Mouse (Mus musculus) small intestine, adult 2 months (tissue): Measurements from ENCODE around the gene Osbpl9. TPM values are rescaled to one million over a fixed set of nuclear protein-coding genes. Genes with fewer than 3 reads are reported as not detected.

Source experiments
- H3K27ac ChIP-seq: fragments of 200-500 bp; 2 replicates; pipeline ENCODE4 v1.5.1; 2012; ENCODE audit warnings: low read depth, low read length, control low read depth, inconsistent platforms; ENCODE audit not compliant: insufficient read depth
- H3K27me3 ChIP-seq: fragments of 200-500 bp; 2 replicates; pipeline ENCODE4 v1.6.1; 2012; ENCODE audit warnings: mild to moderate bottlenecking, moderate library complexity, low read length, inconsistent platforms; ENCODE audit not compliant: control insufficient read depth, insufficient read depth
- H3K36me3 ChIP-seq: fragments of 200-500 bp; 2 replicates; pipeline ENCODE4 v1.6.1; 2012; ENCODE audit warnings: mild to moderate bottlenecking, low read length, control low read depth, inconsistent platforms; ENCODE audit not compliant: control insufficient read depth, insufficient read depth
- H3K4me1 ChIP-seq: fragments of 200-500 bp; 2 replicates; pipeline ENCODE4 v1.6.1; 2012; ENCODE audit warnings: low read length, inconsistent platforms, mixed read lengths; ENCODE audit not compliant: control insufficient read depth, insufficient read depth, insufficient read length
- H3K4me3 ChIP-seq: fragments of 200-500 bp; 2 replicates; pipeline ENCODE4 v1.5.1; 2012; ENCODE audit warnings: low read depth, mild to moderate bottlenecking, control low read depth, inconsistent platforms, low read length, moderate library complexity
- CTCF ChIP-seq: fragments of 200-500 bp; IDR thresholded peaks from 2 replicates; pipeline ENCODE4 v1.5.1; 2012; ENCODE audit warnings: low read depth, mild to moderate bottlenecking, control low read depth, inconsistent platforms, low read length, moderate library complexity, mixed read lengths; ENCODE audit not compliant: insufficient replicate concordance, insufficient read length; ENCODE audit errors: extremely low read depth
- POLR2A ChIP-seq: fragments of 200-500 bp; IDR thresholded peaks from 2 replicates; pipeline ENCODE4 v1.6.1; 2012; ENCODE audit warnings: low read depth, mild to moderate bottlenecking, control low read depth, inconsistent platforms, low read length, moderate library complexity
- WGBS: fragments of 180-500 bp; shearing (Covaris S2); methylation state at CpG from one replicate; pipeline ENCODE4 v1.1.7; 2018; 5-methylcytosine and 5-hydroxymethylcytosine counted together
- polyA plus RNA-seq: library from polyadenylated mRNA; depleted of rRNA; stranded (reverse); fragments of >200 nt; gene quantifications from 2 replicates; pipeline ENCODE4 v1.2.3, GENCODE M21; 2012

The Osbpl9 gene
- polyA plus RNA-seq, 1 experiment, result 29.5 TPM

DNA sequence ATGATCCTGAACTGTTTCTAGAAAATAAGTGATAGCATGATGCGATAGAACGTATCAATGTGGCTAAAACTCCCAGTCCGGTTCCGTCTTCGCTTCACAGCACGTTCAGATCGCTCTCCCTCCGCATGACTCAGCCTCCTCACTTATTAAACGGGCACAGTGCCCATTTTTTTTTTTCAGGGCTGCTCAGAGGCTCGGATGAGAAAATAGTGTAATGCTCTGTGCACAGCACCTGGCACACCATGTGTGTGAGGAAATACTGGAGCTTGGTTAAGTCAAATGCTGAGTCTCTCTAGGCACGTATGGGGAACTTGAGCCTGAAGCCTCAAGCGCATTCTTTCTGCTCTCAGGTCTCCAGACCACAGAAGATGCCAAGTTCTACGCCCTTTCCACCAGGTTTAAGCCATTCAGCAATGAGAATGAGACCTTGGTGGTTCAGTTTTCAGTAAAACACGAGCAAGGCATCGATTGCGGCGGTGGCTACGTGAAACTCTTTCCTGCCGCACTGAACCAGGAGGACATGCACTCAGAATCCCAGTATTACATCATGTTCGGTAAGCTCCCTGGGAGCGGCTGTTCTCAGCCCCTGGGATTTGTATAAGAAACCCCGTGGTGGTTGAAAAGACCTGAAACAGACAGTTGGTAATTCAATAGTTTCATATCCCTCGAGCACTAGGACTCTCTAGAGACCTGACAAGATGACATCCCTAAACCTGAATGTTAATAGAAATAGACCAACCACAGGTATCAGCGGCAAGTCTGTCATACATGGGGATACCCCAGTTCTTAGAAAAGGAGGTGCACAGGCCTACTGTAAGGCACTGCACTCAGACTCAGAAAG, 36.6 kb upstream of the Osbpl9 start:
- Histone ChIP-seq H3K36me3 (no peaks in the 10 kb centered on the region), H3K27me3 (no peaks in the 10 kb centered on the region), H3K27ac (no peak overlapping the region), H3K4me1 (no peaks in the 10 kb centered on the region), H3K4me3 (no peak overlapping the region)
- no peak for TF ChIP-seq POLR2A
- TF ChIP-seq CTCF, result no peak
- WGBS, result 73% methylated on average over 24 of the region's 24 CpGs

DNA sequence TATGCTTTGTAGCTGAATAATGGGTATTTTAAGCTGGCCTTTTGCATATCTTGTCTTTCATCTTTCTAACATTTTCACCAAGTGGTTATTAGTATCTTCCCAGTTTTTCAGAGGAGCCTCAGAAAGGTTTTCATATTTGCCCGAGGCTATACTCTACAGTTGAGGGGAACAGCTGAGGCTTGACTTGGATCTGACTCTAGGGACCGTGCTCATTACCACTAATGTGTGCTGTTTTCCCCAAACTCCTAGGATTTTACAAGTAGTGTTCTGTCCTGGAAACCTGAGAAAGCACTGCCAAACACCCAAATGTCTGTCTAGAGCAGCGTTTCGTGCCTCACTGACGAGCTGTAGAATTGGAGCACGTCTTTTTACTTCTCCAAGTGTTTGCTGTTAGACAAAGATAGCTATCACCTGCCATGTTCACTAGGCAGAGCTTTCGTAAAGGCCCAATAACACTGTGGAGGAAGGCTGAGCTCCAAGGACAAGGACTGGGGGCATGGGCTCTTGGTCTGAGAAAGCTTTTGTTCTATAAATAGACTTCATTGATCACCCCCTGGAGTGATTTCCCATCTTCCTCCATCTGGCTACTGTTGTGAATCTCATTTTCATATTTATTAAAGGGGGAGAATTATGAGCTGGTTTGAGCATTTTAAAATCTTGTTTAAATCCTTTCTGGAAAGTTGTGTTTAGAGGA, 34.3 kb upstream of the Osbpl9 start:
- H3K4me3 ChIP-seq, result no peak overlapping the region
- no peaks in the 10 kb centered on the region for H3K27me3 ChIP-seq
- H3K27ac ChIP-seq, result no peak overlapping the region
- TF ChIP-seq POLR2A (no peak), CTCF (no peak)
- no peaks in the 10 kb centered on the region for H3K36me3 ChIP-seq
- WGBS, result 84% methylated on average over 7 of the region's 7 CpGs
- H3K4me1 ChIP-seq, result no peaks in the 10 kb centered on the region

DNA sequence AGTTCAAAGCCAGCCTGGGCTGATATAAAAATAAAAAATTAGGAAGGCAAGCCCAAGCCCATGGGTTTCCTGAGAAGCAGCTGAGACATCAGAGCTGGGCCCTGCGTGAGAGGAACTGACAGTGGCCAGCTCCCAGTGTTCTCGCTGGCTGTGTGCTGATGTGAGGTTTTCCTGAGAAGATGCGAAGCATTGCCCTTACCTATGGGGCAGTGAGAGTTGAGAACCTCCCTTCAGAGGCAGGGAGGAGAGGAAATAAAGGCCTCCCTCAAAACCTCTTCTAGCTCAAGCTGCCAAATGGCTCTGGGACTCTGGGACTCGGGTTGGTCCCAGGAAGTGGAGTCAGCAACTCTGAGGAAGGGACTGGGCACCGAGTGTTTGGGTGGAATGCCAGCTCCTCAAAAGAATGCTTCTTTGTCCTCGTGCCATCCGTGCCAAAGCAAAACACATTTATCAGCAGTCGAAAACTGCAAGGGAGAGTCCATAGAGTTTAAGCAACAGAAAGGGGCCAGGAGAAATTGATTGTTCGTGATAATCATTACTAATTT, 32.8 kb upstream of the Osbpl9 start:
- TF ChIP-seq CTCF, result no peak
- no peak overlapping the region for H3K4me3 ChIP-seq
- no peak overlapping the region for H3K27ac ChIP-seq
- H3K36me3 ChIP-seq, result no peaks in the 10 kb centered on the region
- H3K27me3 ChIP-seq, result no peaks in the 10 kb centered on the region
- no peaks in the 10 kb centered on the region for H3K4me1 ChIP-seq
- 57% methylated on average over 9 of the region's 9 CpGs for WGBS

DNA sequence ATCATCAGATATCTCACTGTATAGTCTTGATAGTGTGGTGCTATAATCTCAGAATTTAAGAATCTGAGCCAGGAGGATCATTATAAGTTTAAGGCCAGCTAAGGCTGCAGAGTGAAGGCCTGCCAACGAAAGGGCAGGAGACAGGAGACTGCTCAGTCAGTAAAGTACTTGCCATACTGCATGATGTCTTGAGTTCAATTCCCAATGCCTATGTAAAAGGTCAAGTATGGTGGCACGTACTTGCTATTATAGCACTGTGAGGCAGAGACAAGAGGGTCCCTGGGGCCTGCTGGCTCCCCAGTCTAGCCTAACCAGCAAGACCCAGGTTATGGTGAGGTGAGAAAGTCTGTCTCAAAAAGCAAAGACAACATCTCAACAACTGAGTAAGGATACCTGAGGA, 32.1 kb upstream of the Osbpl9 start, which contains the start of gene Calr4:
Gene Calr4 (plus strand): TSS at position 301 of the 400 bp plus-strand sequence.
- Histone ChIP-seq H3K4me1 (no peaks in the 10 kb centered on the region), H3K4me3 (no peak within 1 kb of the TSS), H3K27ac (no peak within 1 kb of the TSS), H3K27me3 (no peaks in the 10 kb centered on the region), H3K36me3 (no peaks in the 10 kb centered on the region)
- TF ChIP-seq CTCF (no peak), POLR2A (no peak)
- WGBS, result 85% methylated on average over 2 of the region's 2 CpGs

DNA sequence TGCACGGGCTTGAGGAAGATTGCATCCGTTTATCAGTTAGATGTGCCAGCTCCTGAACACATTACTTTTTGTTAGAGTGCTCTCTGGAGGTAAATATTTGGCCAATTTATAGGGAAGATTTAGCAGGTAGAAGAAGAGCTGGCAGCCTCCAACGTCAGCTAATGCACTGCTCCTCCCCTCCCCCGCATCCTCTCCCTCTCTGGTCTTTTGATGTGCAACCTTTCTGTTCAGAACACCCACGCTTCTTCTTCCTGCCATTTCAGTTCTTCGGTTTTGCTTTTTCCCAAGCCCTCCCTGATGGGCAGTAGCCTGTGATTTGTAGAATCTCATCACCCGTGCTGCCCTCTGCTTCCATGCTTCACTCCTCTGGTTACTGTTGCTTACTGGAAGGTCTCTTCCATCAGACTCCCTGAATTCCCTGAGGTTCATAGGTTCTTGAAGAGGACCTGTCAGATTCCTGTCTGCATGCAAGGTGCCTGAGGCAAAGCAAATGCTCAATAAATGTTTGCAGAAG, 27.8 kb upstream of the Osbpl9 start:
- Histone ChIP-seq H3K36me3 (no peaks in the 10 kb centered on the region), H3K4me1 (peaks cover 14% of the 10 kb centered on the region), H3K4me3 (no peak overlapping the region), H3K27ac (no peak overlapping the region), H3K27me3 (no peaks in the 10 kb centered on the region)
- no peak for TF ChIP-seq CTCF
- TF ChIP-seq POLR2A, result no peak
- 38% methylated on average over 7 of the region's 7 CpGs for WGBS

DNA sequence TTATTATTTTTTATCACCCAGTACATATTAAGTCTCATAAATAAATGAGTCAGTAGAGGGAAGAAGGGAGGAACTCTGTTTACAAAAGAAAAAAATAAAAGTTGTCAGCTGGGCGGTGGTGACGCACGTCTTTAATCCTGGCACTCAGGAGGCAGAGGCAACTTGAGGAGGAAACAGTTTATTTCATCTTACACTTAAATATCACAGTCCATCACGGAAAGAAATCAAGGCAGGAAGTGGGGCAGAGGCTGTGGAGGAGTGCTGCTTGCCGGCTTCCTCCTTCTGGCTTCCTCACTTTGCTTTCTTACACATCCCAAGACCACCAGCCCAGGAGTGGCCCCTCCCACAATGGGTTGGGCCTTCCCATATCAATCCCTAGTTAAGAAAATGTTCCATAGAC, 24.0 kb upstream of the Osbpl9 start:
- no peaks in the 10 kb centered on the region for H3K36me3 ChIP-seq
- H3K27me3 ChIP-seq, result no peaks in the 10 kb centered on the region
- peak overlapping the region; percentile 74 for H3K27ac ChIP-seq
- H3K4me3 ChIP-seq, result no peak overlapping the region
- peaks cover 21% of the 10 kb centered on the region for H3K4me1 ChIP-seq
- no peak for TF ChIP-seq POLR2A
- TF ChIP-seq CTCF, result no peak
- 10% methylated on average over 5 of the region's 5 CpGs for WGBS

DNA sequence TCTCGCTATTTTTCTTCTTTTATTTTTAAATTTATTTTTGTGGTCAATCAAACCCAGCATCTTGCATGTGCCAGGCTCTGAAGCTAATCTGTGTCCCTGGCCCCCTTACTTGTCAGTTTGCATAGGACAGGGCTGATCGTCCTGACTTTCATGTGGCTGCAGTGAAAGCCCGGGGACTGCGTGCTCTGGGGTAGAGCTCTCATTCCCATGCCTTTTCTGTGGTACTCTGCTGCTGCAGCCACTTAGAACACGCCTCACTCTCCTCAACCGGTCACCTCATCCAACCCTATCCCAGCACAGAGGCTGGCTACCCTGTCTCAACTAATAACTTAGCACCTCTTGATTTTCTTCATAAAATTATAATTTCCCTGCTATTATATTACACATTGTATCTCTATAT, 23.5 kb upstream of the Osbpl9 start:
- Histone ChIP-seq H3K4me1 (peaks cover 21% of the 10 kb centered on the region), H3K36me3 (no peaks in the 10 kb centered on the region), H3K27me3 (no peaks in the 10 kb centered on the region), H3K27ac (peak overlapping the region; percentile 84), H3K4me3 (no peak overlapping the region)
- TF ChIP-seq POLR2A (no peak), CTCF (no peak)
- 29% methylated on average over 6 of the region's 6 CpGs for WGBS
